Mouse (Mus musculus) intestine, postnatal 0 days (tissue): ENCODE results near the gene Wdr83. TPM values are rescaled to one million over a fixed set of nuclear protein-coding genes. Genes with fewer than 3 reads are reported as not detected.

ENCODE experiments used
- ATAC-seq: fragments of 200-750 bp; cut with Nextera tagmentation; 2 replicates; pipeline ENCODE4 v1.8.0; 2017; ENCODE audit warnings: mild to moderate bottlenecking, moderate TSS enrichment, moderate library complexity
- H3K27ac ChIP-seq: fragments of 300-500 bp; sonication (generic); 2 replicates; pipeline ENCODE4 v1.5.1; 2014; ENCODE audit warnings: mild to moderate bottlenecking, low read depth, low read length, moderate library complexity
- H3K27me3 ChIP-seq: fragments of 300-500 bp; sonication (generic); replicated peaks from 2 replicates; pipeline ENCODE4 v1.6.1; 2014; ENCODE audit warnings: low read length, mixed read lengths; ENCODE audit not compliant: control insufficient read depth, insufficient read depth
- H3K36me3 ChIP-seq: fragments of 300-500 bp; sonication (generic); 2 replicates; pipeline ENCODE4 v1.6.1; 2014; ENCODE audit warnings: mild to moderate bottlenecking, moderate library complexity; ENCODE audit not compliant: control insufficient read depth, insufficient read depth
- H3K4me1 ChIP-seq: fragments of 300-500 bp; sonication (generic); replicated peaks from 2 replicates; pipeline ENCODE4 v1.6.1; 2014; ENCODE audit warnings: antibody characterized with exemption, low read length, mixed read lengths; ENCODE audit not compliant: control insufficient read depth, insufficient read depth
- H3K4me2 ChIP-seq: fragments of 300-500 bp; sonication (generic); replicated peaks from 2 replicates; pipeline ENCODE4 v1.6.1; 2014; ENCODE audit warnings: low read depth, mild to moderate bottlenecking, moderate library complexity
- H3K4me3 ChIP-seq: fragments of 300-500 bp; sonication (generic); 2 replicates; pipeline ENCODE4 v1.5.1; 2014; ENCODE audit warnings: low read depth, low read length
- H3K9ac ChIP-seq: fragments of 300-500 bp; sonication (generic); 2 replicates; pipeline ENCODE4 v1.6.1; 2014; ENCODE audit warnings: mild to moderate bottlenecking, low read depth, low read length
- H3K9me3 ChIP-seq: fragments of 300-500 bp; sonication (generic); 2 replicates; pipeline ENCODE4 v1.6.1; 2016; ENCODE audit warnings: mixed run types; ENCODE audit not compliant: control insufficient read depth
- CTCF ChIP-seq: sonication (generic); IDR thresholded peaks from 2 replicates; pipeline ENCODE4 v1.5.1; 2016; ENCODE audit warnings: low read depth, mild to moderate bottlenecking, control low read depth, antibody characterized with exemption, moderate library complexity
- WGBS: fragments of 180-500 bp; shearing (Covaris S2); extraction: QIAGEN DNeasy Blood & Tissue Kit; methylation state at CpG from one replicate; pipeline ENCODE4 v1.1.7; 2014; 5-methylcytosine and 5-hydroxymethylcytosine counted together
- polyA plus RNA-seq: library from polyadenylated mRNA; unstranded; fragments of >200 nt; fragmentation: Nextera tagmentation; extraction: Ambion mirVana; gene quantifications from 2 replicates; pipeline ENCODE4 v1.2.1, GENCODE M21; 2015

The Wdr83 gene
- polyA plus RNA-seq, 1 experiment from 2014 or later = 23.0 TPM

GRCm38 (mm10) chr8:85080532-85081215, 432 bp downstream of the Wdr83 start, which contains the start of gene Wdr83os:
Wdr83os (plus strand) TSS chr8:85080740.
- peak within 1 kb of the TSS; percentile 98 for H3K4me2 ChIP-seq
- no peaks in the 10 kb centered on the region for H3K27me3 ChIP-seq
- H3K9me3 ChIP-seq = no peaks in the 10 kb centered on the region
- peak within 1 kb of the TSS; percentile 81 for H3K27ac ChIP-seq
- ATAC-seq = no peak
- H3K4me1 ChIP-seq = peaks cover 7% of the 10 kb centered on the region
- no peak for TF ChIP-seq CTCF
- WGBS = under 1% methylated on average over 30 of the region's 30 CpGs
- H3K36me3 ChIP-seq = peaks cover 25% of the 10 kb centered on the region
- peak within 1 kb of the TSS; percentile 89 for H3K4me3 ChIP-seq
- H3K9ac ChIP-seq = peak within 1 kb of the TSS; percentile 86

GRCm38 (mm10) chr8:85080214-85080531, 933 bp downstream of the Wdr83 start:
- under 1% methylated on average over 25 of the region's 25 CpGs for WGBS
- no peak for ATAC-seq

GRCm38 (mm10) chr8:85076993-85077392, 4.1 kb downstream of the Wdr83 start:
- TF ChIP-seq CTCF = peak; percentile 98
- Histone ChIP-seq H3K36me3 (peaks cover 39% of the 10 kb centered on the region), H3K27ac (peak overlapping the region; percentile 50; the same call in 1 of the 2 replicates), H3K27me3 (no peaks in the 10 kb centered on the region), H3K4me3 (no peak overlapping the region), H3K9ac (no peak overlapping the region), H3K9me3 (no peaks in the 10 kb centered on the region), H3K4me1 (no peaks in the 10 kb centered on the region; the same call in 1 of the 2 replicates), H3K4me2 (no peak overlapping the region)
- ATAC-seq = no peak
- WGBS = 0% methylated on average over 2 of the region's 2 CpGs

More at GRCm38 (mm10) chr8:85080214-85080531, 933 bp downstream of the Wdr83 start:
- Histone ChIP-seq H3K4me3 (peak overlapping the region; percentile 89), H3K36me3 (peaks cover 25% of the 10 kb centered on the region), H3K9me3 (no peaks in the 10 kb centered on the region), H3K27ac (peak overlapping the region; percentile 81; the same call in 1 of the 2 replicates), H3K4me1 (peaks cover 7% of the 10 kb centered on the region), H3K4me2 (peak overlapping the region; percentile 98), H3K27me3 (no peaks in the 10 kb centered on the region), H3K9ac (peak overlapping the region; percentile 86)
- TF ChIP-seq CTCF = peak; percentile 9; the same call in 1 of the 2 replicates

- Histone ChIP-seq H3K9ac (no peak overlapping the region), H3K9me3 (no peaks in the 10 kb centered on the region), H3K27me3 (no peaks in the 10 kb centered on the region), H3K27ac (no peak overlapping the region), H3K4me3 (no peak overlapping the region), H3K4me1 (no peaks in the 10 kb centered on the region; the same call in 1 of the 2 replicates), H3K4me2 (no peak overlapping the region), H3K36me3 (peaks cover 39% of the 10 kb centered on the region)
- 69% methylated on average over 9 of the region's 9 CpGs for WGBS
- ATAC-seq = no peak
- TF ChIP-seq CTCF = peak; percentile 71
These were observed 5.1 kb downstream of the Wdr83 start for GRCm38 (mm10) chr8:85076001-85076400.

- Histone ChIP-seq H3K4me2 (no peak overlapping the region), H3K36me3 (peaks cover 39% of the 10 kb centered on the region), H3K4me3 (no peak overlapping the region), H3K27me3 (no peaks in the 10 kb centered on the region), H3K27ac (no peak overlapping the region), H3K9me3 (no peaks in the 10 kb centered on the region), H3K9ac (no peak overlapping the region), H3K4me1 (peaks cover 2% of the 10 kb centered on the region; the same call in 1 of the 2 replicates)
- TF ChIP-seq CTCF = no peak
- WGBS = 90% methylated on average over 10 of the region's 10 CpGs
- ATAC-seq = no peak
These were observed 6.5 kb downstream of the Wdr83 start for GRCm38 (mm10) chr8:85074617-85075016.

GRCm38 (mm10) chr8:85074167-85074566, 6.9 kb downstream of the Wdr83 start:
- Histone ChIP-seq H3K4me2 (no peak overlapping the region), H3K36me3 (peaks cover 39% of the 10 kb centered on the region), H3K4me3 (no peak overlapping the region), H3K4me1 (0 out of 2 replicates have a peak, but pooled peaks cover 2% of the 10 kb centered on the region), H3K9me3 (no peaks in the 10 kb centered on the region), H3K9ac (no peak overlapping the region), H3K27me3 (no peaks in the 10 kb centered on the region), H3K27ac (no peak overlapping the region)
- no peak for ATAC-seq
- no peak for TF ChIP-seq CTCF
- 63% methylated on average over 10 of the region's 10 CpGs for WGBS
